Mouse (Mus musculus) heart, postnatal 36 days (tissue): ENCODE data around the gene Itga7. TPM values are rescaled to one million over a fixed set of nuclear protein-coding genes. Genes with fewer than 3 reads are reported as not detected.

Experiments used
- DNase-seq, 2 experiments: peaks; one replicate each; pipeline ENCODE4 v3.0.0; 2021 to 2022
- intact Hi-C: fragments of 180-260 bp; cut with DNase I; formaldehyde crosslinking; loops from one replicate; pipeline ENCODE4 v1.15.1; 2025
- total RNA-seq, 2 experiments: library from RNA; stranded (reverse); gene quantifications; 2 replicates each; pipeline ENCODE4 v1.2.3; 2021

Itga7 gene
- total RNA-seq = 100 to 1,000 TPM; 160 to 167 TPM

GRCm38 (mm10) chr10:128933574-128933973, at the start of gene Itga7:
Gene Itga7 (plus strand): TSS chr10:128933818.
- intact Hi-C loops = no loop called here

DNA sequence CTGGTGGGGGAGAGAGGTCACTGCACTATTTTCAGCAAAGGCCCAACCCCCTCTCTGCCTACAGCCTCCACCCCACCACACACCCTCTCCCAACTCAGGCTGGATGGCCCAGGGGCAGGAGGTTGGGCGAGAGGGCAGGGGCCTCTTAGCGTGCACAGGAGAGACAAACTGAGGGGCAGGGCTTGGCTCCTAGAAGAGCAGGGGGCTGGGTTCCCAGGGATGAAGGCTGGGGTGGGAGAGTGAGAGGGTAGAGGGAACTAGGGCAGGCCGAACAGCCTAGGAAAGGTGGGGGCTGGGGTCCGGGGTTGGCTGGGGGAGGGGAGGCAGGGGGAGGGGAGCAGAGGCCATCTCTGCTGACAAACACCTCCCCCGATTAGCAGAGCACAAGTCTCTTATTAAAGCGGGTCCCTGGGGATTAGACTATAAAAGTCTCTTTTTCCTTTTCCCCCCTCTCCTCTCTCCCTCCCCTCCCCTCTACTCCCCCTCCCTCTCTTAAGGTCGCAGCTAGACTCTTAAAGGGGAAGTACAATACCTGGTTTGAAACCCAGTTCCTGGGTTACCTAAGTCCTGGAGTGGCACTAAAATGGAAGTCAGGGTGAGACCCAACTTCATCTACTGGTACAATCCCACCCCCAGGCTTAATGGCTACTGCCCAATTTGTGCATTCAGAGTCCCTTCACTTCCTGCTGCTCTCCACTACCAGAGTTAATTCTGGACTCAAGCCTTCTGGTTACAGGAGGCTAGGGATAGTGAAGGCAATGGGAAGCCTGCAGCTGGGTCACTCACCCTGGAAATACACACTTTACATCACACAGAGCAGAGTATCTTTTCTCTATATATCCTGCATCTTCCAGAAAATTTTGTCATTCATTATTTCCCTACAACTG, 44.4 kb upstream of the Itga7 start:
- DNase-seq = no peak
- intact Hi-C loops = no loop called here

More at GRCm38 (mm10) chr10:128933574-128933973, at the start of gene Itga7:
- peak; percentile 42 to 61 for DNase-seq

- intact Hi-C loops = loop anchor here (10.0 kb wide), 1 partner anchor 265 kb away; the partner anchor contains the start of gene Rps26
- no peak for DNase-seq
Observed at GRCm38 (mm10) chr10:128889846-128890245, 43.8 kb upstream of the Itga7 start.

- intact Hi-C loops = loop anchor here (10.0 kb wide), 1 partner anchor 266 kb away; the partner anchor contains the start of gene Rps26
- DNase-seq = no peak
Observed at GRCm38 (mm10) chr10:128890383-128891295, 43.0 kb upstream of the Itga7 start.

GRCm38 (mm10) chr10:128891296-128892094, 42.1 kb upstream of the Itga7 start, which contains the start of gene Gdf11:
Gene Gdf11 (minus strand): TSS chr10:128891718.
- DNase-seq = peak in 1 of 2 experiments; percentile 64
- intact Hi-C loops = loop anchor here (2.0 to 10.0 kb wide), 2 partner anchors 119 to 267 kb away; partner anchors contain the start of gene Rps26

DNA sequence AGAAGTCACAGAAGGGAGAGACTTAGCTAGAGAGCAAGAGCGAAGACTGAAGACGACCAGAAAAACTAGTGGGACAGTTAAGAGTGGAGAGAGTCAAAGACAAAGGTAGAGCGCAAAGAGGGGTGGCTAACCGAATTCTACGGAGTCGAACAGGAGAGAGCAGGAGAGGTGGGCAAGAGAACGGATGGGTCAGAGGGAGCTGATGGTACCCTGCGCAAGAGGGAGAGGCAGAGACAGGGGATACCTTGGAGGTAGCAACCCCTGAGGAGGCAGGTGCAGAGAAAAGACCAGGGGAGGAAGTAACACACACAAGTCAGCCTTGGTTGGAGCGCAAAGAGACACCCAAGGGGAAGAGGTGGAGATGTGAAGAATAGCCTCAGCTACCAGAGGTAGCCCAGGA, 41.4 kb upstream of the Itga7 start:
- DNase-seq = no peak
- intact Hi-C loops = loop anchor here (2.0 to 10.0 kb wide), 2 partner anchors 119 to 267 kb away; partner anchors contain the start of gene Rps26

DNA sequence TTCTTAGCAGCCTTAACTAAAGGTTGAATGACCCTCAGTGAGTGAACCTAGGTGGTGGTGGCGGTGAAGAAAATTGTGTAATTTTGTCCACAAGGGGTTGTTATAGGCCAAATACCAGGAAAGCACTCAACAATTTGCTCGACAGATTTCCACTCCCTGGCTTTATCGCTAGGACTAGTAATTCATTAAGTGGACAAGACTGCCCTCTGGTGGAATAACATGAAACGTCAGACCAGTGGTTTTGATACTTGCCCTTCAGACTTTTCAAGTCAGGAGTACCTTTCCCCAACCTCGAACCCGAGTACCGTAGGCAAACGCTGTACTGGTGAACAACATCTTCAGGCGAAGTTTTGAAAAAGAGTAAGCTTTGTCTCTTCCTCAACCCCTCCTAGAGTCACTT, 38.2 kb upstream of the Itga7 start:
- DNase-seq = peak; percentile 77 to 79
- intact Hi-C loops = loop anchor here (1.0 to 10.0 kb wide), 6 partner anchors 33 to 271 kb away; partner anchors contain the start of genes Pym1 and Rps26

GRCm38 (mm10) chr10:128895952-128896693, 37.5 kb upstream of the Itga7 start:
- intact Hi-C loops = loop anchor here (1.0 to 10.0 kb wide), 6 partner anchors 34 to 271 kb away; partner anchors contain the start of genes Pym1 and Rps26
- no peak for DNase-seq

DNA sequence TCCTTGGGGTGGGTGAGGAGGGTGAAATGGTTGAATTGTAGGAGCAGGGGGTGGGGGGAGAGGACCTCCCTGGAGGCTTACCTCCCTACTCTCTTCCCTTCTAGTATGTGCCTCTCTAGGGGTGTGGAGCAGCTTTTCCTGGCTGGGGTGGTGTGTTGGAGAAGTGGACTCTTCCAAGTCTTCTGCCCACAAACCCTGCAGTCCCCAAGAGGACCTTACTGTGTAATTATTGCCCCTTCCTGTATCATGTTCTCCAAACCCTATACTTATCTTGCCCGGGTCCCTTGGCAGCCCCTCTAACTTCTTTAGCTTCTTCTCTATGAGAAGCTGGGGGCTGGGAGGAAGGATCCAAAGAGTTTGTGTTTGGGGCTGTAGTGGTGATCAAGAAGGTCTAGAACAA, 36.8 kb upstream of the Itga7 start:
- DNase-seq = no peak
- intact Hi-C loops = loop anchor here (5.0 to 10.0 kb wide), 4 partner anchors 35 to 272 kb away; partner anchors contain the start of genes Pym1 and Rps26

DNA sequence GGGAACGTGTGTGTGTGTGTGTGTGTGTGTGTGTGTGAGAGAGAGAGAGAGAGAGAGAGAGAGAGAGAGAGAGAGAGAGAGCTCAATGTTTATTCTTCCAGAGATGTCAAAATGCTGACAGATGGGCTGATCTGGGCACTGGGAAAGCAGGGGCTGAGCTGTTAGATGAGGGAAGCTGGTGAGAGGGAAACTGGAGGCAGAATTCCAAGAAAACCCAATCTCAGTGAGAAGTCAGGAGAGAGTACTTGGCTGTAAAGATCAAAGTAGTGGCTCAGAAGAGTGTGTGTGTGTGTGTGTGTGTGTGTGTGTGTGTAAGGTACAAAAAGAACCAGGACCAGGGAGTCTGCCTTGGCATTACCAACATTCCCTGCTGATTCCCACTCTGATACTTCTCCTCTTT, 36.1 kb upstream of the Itga7 start:
- DNase-seq = no peak
- intact Hi-C loops = loop anchor here (5.0 to 10.0 kb wide), 4 partner anchors 35 to 273 kb away; partner anchors contain the start of genes Pym1 and Rps26

DNA sequence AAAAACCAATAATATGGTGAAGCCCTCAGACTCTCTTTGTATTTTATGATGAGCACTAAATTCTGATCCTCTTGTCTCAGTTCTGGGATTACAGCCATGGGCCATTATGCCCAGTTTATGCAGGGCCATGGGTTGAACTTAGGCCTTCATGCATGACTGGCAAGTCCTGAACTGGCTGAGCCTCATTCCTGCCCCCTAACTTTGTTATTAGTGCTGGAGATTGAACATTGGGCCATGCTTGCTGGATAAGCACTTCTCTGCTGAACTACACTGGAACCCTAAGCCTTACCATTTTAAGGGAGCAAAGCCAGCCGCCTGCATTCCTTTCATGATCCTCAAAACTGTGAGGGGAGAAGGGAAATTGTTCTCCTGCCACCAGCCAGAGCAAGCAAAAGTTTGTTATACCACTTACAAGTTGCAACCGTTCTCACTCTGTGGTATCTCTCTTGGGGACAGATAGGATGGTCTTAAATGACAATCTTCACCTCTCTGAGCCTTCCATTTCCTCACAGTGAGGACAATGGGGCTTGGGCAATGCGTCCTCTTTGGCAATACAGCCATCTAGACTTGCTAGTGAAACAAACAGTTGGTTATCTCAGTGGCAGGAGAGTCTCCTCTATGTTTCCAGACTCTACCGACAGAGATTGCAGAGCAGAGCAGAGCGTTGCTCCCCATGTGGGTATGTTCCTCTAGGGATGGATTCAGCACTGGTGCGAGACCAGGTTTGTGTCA, 33.7 kb upstream of the Itga7 start:
- intact Hi-C loops = loop anchor here (5.0 to 10.0 kb wide), 4 partner anchors 38 to 275 kb away; partner anchors contain the start of genes Pym1 and Rps26

DNA sequence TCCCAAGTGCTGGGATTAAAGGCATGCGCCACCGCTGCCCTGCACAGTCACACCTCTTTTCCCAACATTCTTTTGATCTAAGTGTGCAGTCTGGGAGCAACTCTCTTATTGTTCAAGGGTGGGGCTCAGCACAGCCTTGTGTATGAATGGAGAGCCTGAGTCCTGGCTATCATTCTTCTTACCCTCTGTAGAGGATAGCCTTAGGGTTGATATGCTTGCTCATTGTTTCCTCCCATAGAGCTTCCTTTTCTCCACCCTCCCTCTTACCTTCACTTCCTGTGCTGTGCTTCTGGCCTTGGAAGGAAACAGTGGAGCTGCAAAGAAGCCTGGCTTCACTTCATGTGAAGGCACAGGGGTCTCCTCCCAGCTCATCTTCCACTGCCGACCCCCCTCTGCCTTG, 32.9 kb upstream of the Itga7 start, which contains the start of gene Cd63:
TSS of gene Cd63 (plus strand) at position 292 of the 400 bp plus-strand sequence.
- intact Hi-C loops = no loop called here
- DNase-seq = no peak

More for the DNA sequence above, 33.7 kb upstream of the Itga7 start:
- no peak for DNase-seq

GRCm38 (mm10) chr10:128901409-128901808, 32.2 kb upstream of the Itga7 start:
- intact Hi-C loops = no loop called here
- no peak for DNase-seq

DNA sequence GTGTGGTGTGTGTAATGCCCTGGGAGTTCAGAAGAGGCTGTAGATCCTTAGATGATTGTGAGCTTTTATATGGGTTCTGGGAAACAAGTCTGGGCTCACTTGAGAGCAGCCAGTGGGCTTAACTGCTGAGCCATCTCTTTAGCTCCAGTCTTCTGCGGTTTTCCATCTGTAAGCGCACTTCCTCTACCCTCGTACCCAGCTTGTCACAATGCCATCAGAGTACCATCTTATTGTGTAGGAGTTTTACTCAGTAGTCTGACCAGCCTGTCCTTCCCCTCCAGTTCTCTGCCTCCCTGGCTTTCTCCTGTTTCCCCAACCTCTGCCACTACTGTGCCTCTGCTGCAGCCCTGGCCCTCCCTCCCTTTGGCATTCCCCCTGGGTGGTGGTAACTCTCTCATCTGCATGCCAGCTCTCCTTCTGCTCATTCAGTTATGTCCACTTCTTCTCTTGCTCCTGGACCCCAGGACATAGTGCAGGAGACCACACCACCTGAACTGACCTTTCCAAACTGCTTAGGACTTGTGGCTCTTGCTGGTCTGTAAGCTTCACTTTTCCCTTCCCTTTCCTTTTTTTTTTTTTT, 31.1 kb upstream of the Itga7 start:
- intact Hi-C loops = no loop called here

DNA sequence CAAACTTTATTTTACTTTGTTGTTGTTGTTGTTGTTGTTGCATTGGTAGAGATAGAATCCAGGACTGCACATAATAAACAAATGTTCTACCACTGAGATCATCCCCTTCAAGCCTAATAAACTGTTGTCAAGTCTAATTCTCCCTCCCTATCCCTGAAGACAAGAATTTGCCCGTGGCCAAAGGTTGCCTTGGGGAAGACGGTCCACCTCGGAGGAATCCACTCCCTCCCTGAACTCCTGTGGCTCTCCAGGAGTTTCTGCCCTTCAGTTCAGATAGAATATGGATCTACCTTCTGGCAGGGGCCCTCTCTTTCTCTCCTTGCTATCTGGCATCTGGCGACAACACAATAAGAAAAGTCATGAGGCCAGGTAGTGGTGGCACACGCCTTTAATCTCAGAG, 28.8 kb upstream of the Itga7 start:
- no peak for DNase-seq
- intact Hi-C loops = no loop called here

More for the DNA sequence above, 31.1 kb upstream of the Itga7 start:
- no peak for DNase-seq

DNA sequence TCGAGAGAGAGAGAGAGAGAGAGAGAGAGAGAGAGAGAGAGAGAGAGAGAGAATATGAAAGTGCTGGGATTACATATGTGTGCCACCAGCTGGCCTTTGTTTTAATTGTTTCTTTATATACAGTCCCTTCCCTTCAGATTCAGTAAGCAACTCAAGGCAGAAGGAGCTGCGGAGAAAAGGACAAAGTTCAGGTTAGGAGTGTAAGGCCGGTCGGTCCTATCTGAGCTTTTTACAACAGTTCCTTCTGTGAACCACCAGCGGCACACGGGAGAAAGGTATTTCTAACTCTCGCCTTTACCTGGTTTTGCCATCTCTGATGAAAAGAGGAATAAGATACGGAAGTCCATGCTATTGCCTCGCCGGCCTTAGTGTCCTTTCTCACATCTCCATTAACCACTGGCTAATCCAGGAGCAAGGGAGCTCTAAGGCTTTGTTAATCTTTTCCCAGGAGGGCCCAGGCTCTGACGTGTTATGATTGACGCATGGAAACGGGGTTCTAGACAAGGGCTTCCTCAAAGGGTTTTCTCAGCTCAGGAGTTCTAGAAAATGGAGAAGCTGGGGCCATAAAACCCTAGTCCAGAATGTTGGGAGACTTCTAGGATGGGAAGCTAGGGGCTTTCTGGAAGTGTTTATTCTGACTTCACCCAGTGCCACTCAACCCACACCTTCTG, 24.7 kb upstream of the Itga7 start:
- no peak for DNase-seq
- intact Hi-C loops = no loop called here

DNA sequence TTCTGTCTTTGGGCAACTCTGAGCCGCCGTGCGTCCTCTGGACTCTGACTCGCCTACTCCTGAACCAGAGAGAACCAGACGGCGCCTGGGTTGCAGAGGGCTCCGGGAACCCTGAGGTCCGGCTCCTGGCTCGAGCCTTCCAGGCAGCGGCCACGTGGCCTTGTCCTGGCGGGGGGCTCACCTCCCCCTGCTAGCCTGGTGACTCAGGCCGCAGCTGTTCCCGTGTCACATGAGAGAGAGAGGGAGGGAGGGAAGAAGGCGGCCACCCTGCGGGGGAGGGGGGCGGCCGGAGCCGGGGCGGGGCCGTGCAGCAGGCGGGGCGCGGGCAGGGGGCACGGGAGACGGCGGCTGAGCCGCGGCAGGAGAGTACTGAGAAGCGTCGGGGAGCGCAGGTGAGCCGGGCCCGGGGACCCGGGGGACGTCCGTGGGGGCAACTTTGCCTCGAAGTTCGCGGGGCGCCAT, 24.0 kb upstream of the Itga7 start:
- peak; percentile 77 to 83 for DNase-seq
- intact Hi-C loops = no loop called here
